Mouse (Mus musculus): ENCODE measurements around the gene Mef2d. TPM values are rescaled to one million over a fixed set of nuclear protein-coding genes. Genes with fewer than 3 reads are reported as not detected.
A peak's percentile ranks its signal among the peaks of the same experiment; 100 is the strongest.

The Mef2d gene
- polyA plus RNA-seq, 1 experiment from 2014 or later: 21.8 TPM

DNA sequence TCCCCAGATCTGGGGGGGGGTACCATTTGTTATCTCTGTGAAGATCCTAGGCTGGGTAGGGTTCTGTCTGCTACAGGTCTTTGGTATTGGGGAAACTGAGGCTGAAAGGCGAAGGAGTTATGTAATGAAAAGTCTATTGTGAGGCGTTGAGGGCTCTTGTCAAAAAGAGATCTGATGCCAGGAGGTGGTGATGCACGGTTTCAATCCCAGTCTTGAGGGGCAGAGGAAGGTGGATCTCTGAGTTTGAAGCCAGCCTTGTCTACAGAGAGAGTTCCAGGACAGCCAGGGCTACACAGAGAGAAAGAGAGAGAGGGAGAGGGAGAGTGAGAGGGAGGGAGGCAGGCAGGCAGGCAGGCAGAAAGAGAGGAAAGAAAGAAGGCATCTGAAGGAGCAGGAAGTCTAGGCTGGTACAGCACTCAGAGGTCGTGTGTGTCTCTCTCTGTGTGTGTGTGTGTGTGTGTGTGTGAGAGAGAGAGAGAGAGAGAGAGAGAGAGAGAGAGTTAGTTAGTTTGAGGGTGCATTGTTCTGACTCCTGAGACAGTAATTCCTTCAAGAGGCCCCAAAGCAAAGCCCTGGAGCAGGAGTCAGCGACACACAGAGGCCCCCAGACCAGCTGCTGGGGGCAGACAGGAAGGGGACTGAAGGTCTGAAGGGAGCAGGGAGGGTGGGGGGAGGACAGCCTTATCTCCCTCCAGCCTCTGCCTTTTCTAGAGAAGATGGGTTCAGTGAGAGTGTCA lies 4.4 kb downstream of the Mef2d start:
- H3K9ac ChIP-seq (ENCODE audit: low read depth, low read length): 0 out of 2 replicates have a peak overlapping the region, but pooled peaks have one; percentile 9
- ATAC-seq (ENCODE audit: low FRiP score, low TSS enrichment): no peak
- H3K4me1 ChIP-seq (ENCODE audit: control insufficient read depth, insufficient read depth, low read length): peaks cover 67% of the 10 kb centered on the region
- H3K27ac ChIP-seq (ENCODE audit: low read depth, low read length): no peak overlapping the region
- H3K36me3 ChIP-seq (ENCODE audit: control insufficient read depth, insufficient read depth, low read length): no peaks in the 10 kb centered on the region
- H3K27me3 ChIP-seq (ENCODE audit: control insufficient read depth, insufficient read depth, low read length): no peaks in the 10 kb centered on the region
- H3K4me2 ChIP-seq (replicated peaks; ENCODE audit: low read depth, low read length): no peak overlapping the region
- no peak overlapping the region for H3K4me3 ChIP-seq (ENCODE audit: low read length)
- no peaks in the 10 kb centered on the region for H3K9me3 ChIP-seq (ENCODE audit: control insufficient read depth, low read length)
- WGBS: 49% methylated on average over 5 of the region's 5 CpGs

DNA sequence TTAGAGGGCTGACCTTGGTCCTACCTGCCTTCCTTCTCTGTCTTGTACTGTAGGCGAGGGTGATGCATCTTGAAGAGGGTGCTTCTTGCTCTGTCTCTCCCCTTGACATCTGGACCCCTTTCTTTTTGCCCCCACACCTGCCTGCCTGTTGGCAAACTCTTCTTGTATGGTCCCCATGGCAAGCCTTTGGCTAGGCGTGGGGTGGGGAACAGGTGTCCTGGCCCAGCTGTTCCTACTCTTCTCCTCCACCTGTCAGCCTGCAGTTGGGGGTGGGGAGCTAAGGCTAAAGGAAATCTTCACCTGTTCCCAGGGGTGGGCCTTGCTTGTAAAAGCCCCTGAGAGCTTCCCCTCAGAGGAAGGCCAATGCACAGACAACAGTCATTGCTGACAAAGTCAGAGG lies 5.3 kb downstream of the Mef2d start:
- no peaks in the 10 kb centered on the region for H3K27me3 ChIP-seq (ENCODE audit: control insufficient read depth, insufficient read depth, low read length)
- no peak overlapping the region for H3K4me2 ChIP-seq (replicated peaks; ENCODE audit: low read depth, low read length)
- no peaks in the 10 kb centered on the region for H3K9me3 ChIP-seq (ENCODE audit: control insufficient read depth, low read length)
- H3K4me3 ChIP-seq (ENCODE audit: low read length): no peak overlapping the region
- peaks cover 67% of the 10 kb centered on the region for H3K4me1 ChIP-seq (ENCODE audit: control insufficient read depth, insufficient read depth, low read length)
- 87% methylated on average over 2 of the region's 2 CpGs for WGBS
- no peak for ATAC-seq (ENCODE audit: low FRiP score, low TSS enrichment)
- H3K36me3 ChIP-seq (ENCODE audit: control insufficient read depth, insufficient read depth, low read length): no peaks in the 10 kb centered on the region
- no peak overlapping the region for H3K27ac ChIP-seq (ENCODE audit: low read depth, low read length)
- H3K9ac ChIP-seq (ENCODE audit: low read depth, low read length): no peak overlapping the region

- 81% methylated on average over 1 of the region's 1 CpGs for WGBS
- Histone ChIP-seq H3K4me1 (ENCODE audit: control insufficient read depth, insufficient read depth, low read length) (peaks cover 67% of the 10 kb centered on the region), H3K9me3 (ENCODE audit: control insufficient read depth, low read length) (no peaks in the 10 kb centered on the region), H3K9ac (ENCODE audit: low read depth, low read length) (no peak overlapping the region), H3K4me3 (ENCODE audit: low read length) (no peak overlapping the region), H3K27ac (ENCODE audit: low read depth, low read length) (no peak overlapping the region), H3K4me2 (replicated peaks; ENCODE audit: low read depth, low read length) (no peak overlapping the region), H3K27me3 (ENCODE audit: control insufficient read depth, insufficient read depth, low read length) (no peaks in the 10 kb centered on the region), H3K36me3 (ENCODE audit: control insufficient read depth, insufficient read depth, low read length) (no peaks in the 10 kb centered on the region)
- ATAC-seq (ENCODE audit: low FRiP score, low TSS enrichment): no peak
These were observed 5.7 kb downstream of the Mef2d start for GRCm38 (mm10) chr3:88147866-88148265.

DNA sequence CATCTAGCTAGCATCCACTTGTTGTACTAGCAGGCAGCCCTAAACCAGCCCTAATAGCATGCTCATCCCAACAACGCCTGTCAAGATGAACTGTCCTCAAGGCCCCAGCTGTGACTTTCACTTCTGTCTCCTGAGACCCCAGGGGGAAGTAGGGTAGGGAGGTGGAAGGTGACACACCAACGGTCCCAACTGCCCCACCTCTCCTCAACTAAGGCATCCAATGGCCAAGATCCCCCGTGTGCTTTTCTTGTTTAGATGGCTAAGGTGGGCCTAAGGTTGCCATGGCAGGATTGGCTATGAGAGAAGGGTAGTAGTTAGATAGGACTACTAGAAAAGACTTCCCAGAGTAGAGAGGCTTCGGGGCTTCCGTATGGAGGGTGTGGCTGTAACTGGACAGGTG lies 6.2 kb downstream of the Mef2d start:
- no peak overlapping the region for H3K4me3 ChIP-seq (ENCODE audit: low read length)
- H3K9ac ChIP-seq (ENCODE audit: low read depth, low read length): no peak overlapping the region
- no peak for ATAC-seq (ENCODE audit: low FRiP score, low TSS enrichment)
- H3K4me2 ChIP-seq (replicated peaks; ENCODE audit: low read depth, low read length): no peak overlapping the region
- no peaks in the 10 kb centered on the region for H3K9me3 ChIP-seq (ENCODE audit: control insufficient read depth, low read length)
- no peaks in the 10 kb centered on the region for H3K36me3 ChIP-seq (ENCODE audit: control insufficient read depth, insufficient read depth, low read length)
- H3K4me1 ChIP-seq (ENCODE audit: control insufficient read depth, insufficient read depth, low read length): peaks cover 67% of the 10 kb centered on the region
- no peaks in the 10 kb centered on the region for H3K27me3 ChIP-seq (ENCODE audit: control insufficient read depth, insufficient read depth, low read length)
- H3K27ac ChIP-seq (ENCODE audit: low read depth, low read length): no peak overlapping the region
- WGBS: 90% methylated on average over 5 of the region's 5 CpGs

GRCm38 (mm10) chr3:88148776-88149509 lies 6.8 kb downstream of the Mef2d start:
- Histone ChIP-seq H3K4me2 (replicated peaks; ENCODE audit: low read depth, low read length) (no peak overlapping the region), H3K4me3 (ENCODE audit: low read length) (no peak overlapping the region), H3K9me3 (ENCODE audit: control insufficient read depth, low read length) (no peaks in the 10 kb centered on the region), H3K27ac (ENCODE audit: low read depth, low read length) (peak overlapping the region; percentile 44; the same call in 1 of the 2 replicates), H3K9ac (ENCODE audit: low read depth, low read length) (peak overlapping the region; percentile 40; the same call in 1 of the 2 replicates), H3K27me3 (ENCODE audit: control insufficient read depth, insufficient read depth, low read length) (no peaks in the 10 kb centered on the region), H3K4me1 (ENCODE audit: control insufficient read depth, insufficient read depth, low read length) (peaks cover 61% of the 10 kb centered on the region), H3K36me3 (ENCODE audit: control insufficient read depth, insufficient read depth, low read length) (no peaks in the 10 kb centered on the region)
- WGBS: 55% methylated on average over 4 of the region's 4 CpGs
- ATAC-seq (ENCODE audit: low FRiP score, low TSS enrichment): no peak

DNA sequence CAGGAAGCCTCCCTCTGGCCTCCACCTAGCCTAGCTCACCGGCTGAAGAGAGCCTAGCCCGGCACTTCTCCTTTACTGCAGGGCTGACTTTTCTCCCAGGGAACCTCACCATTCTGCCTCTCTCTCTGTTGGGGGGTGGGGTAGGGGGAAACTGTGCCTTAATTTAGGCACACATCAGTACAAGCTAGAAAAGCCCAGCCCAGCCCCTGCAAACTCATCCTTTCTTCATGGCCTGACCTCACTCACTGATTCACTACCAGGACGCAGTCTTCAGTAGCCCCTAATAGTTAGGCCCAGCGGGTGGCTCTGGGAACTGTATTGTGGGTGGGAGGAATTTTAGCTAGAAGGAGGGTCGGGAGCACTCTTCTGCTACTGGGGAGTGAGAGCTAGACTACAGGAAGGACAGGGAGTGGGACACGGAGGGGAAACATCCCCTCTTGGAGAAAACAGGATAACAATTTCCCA lies 7.4 kb downstream of the Mef2d start:
- Histone ChIP-seq H3K27ac (ENCODE audit: low read depth, low read length) (peak overlapping the region; percentile 44; the same call in 1 of the 2 replicates), H3K27me3 (ENCODE audit: control insufficient read depth, insufficient read depth, low read length) (no peaks in the 10 kb centered on the region), H3K9me3 (ENCODE audit: control insufficient read depth, low read length) (no peaks in the 10 kb centered on the region), H3K4me3 (ENCODE audit: low read length) (no peak overlapping the region), H3K36me3 (ENCODE audit: control insufficient read depth, insufficient read depth, low read length) (no peaks in the 10 kb centered on the region), H3K9ac (ENCODE audit: low read depth, low read length) (peak overlapping the region; percentile 40; the same call in 1 of the 2 replicates), H3K4me2 (replicated peaks; ENCODE audit: low read depth, low read length) (peak overlapping the region; percentile 22), H3K4me1 (ENCODE audit: control insufficient read depth, insufficient read depth, low read length) (peaks cover 55% of the 10 kb centered on the region)
- no peak for ATAC-seq (ENCODE audit: low FRiP score, low TSS enrichment)
- 22% methylated on average over 6 of the region's 6 CpGs for WGBS

GRCm38 (mm10) chr3:88150061-88150998 lies 8.2 kb downstream of the Mef2d start:
- H3K9ac ChIP-seq (ENCODE audit: low read depth, low read length): peak overlapping the region; percentile 40
- H3K4me1 ChIP-seq (ENCODE audit: control insufficient read depth, insufficient read depth, low read length): peaks cover 47% of the 10 kb centered on the region
- no peak overlapping the region for H3K4me3 ChIP-seq (ENCODE audit: low read length)
- H3K36me3 ChIP-seq (ENCODE audit: control insufficient read depth, insufficient read depth, low read length): no peaks in the 10 kb centered on the region
- peak overlapping the region; percentile 62 for H3K27ac ChIP-seq (ENCODE audit: low read depth, low read length)
- ATAC-seq (ENCODE audit: low FRiP score, low TSS enrichment): peak; percentile 28; the same call in 1 of the 2 replicates
- H3K4me2 ChIP-seq (replicated peaks; ENCODE audit: low read depth, low read length): peak overlapping the region; percentile 22
- H3K9me3 ChIP-seq (ENCODE audit: control insufficient read depth, low read length): no peaks in the 10 kb centered on the region
- H3K27me3 ChIP-seq (ENCODE audit: control insufficient read depth, insufficient read depth, low read length): no peaks in the 10 kb centered on the region
- WGBS: 20% methylated on average over 14 of the region's 14 CpGs

- no peak for ATAC-seq (ENCODE audit: low FRiP score, low TSS enrichment)
- Histone ChIP-seq H3K4me2 (replicated peaks; ENCODE audit: low read depth, low read length) (no peak overlapping the region), H3K36me3 (ENCODE audit: control insufficient read depth, insufficient read depth, low read length) (peaks cover 4% of the 10 kb centered on the region; the same call in 1 of the 2 replicates), H3K9ac (ENCODE audit: low read depth, low read length) (0 out of 2 replicates have a peak overlapping the region, but pooled peaks have one; percentile 40), H3K27ac (ENCODE audit: low read depth, low read length) (peak overlapping the region; percentile 62), H3K4me3 (ENCODE audit: low read length) (no peak overlapping the region), H3K27me3 (ENCODE audit: control insufficient read depth, insufficient read depth, low read length) (no peaks in the 10 kb centered on the region), H3K9me3 (ENCODE audit: control insufficient read depth, low read length) (no peaks in the 10 kb centered on the region), H3K4me1 (ENCODE audit: control insufficient read depth, insufficient read depth, low read length) (peaks cover 41% of the 10 kb centered on the region)
- WGBS: 64% methylated on average over 3 of the region's 3 CpGs
These were observed 8.8 kb downstream of the Mef2d start for GRCm38 (mm10) chr3:88150999-88151364.
